Mouse (Mus musculus) kidney, adult 2 months (tissue): ENCODE data around the gene Cpeb1. TPM values are rescaled to one million over a fixed set of nuclear protein-coding genes. Genes with fewer than 3 reads are reported as not detected.

Experiments
- DNase-seq: peaks from one replicate; pipeline ENCODE4 v3.0.0; 2021
- H3K27ac ChIP-seq: fragments of 200-500 bp; 2 replicates; pipeline ENCODE4 v1.5.1; 2012; ENCODE audit warnings: low read depth, low read length, control low read depth, inconsistent platforms; ENCODE audit not compliant: insufficient read depth
- H3K27me3 ChIP-seq: fragments of 200-500 bp; replicated peaks from 2 replicates; pipeline ENCODE4 v1.6.1; 2012; ENCODE audit warnings: mild to moderate bottlenecking, moderate library complexity, low read length, inconsistent platforms; ENCODE audit not compliant: control insufficient read depth, insufficient read depth
- H3K36me3 ChIP-seq: fragments of 200-500 bp; 2 replicates; pipeline ENCODE4 v1.6.1; 2012; ENCODE audit warnings: mild to moderate bottlenecking, moderate library complexity, low read length, inconsistent platforms; ENCODE audit not compliant: control insufficient read depth, insufficient read depth
- H3K4me1 ChIP-seq: fragments of 200-500 bp; 2 replicates; pipeline ENCODE4 v1.6.1; 2011; ENCODE audit warnings: low read length; ENCODE audit not compliant: control insufficient read depth, insufficient read depth
- H3K4me3 ChIP-seq: fragments of 200-500 bp; 2 replicates; pipeline ENCODE4 v1.5.1; 2011; ENCODE audit warnings: mild to moderate bottlenecking, low read depth, low read length, control low read depth; ENCODE audit not compliant: insufficient read depth
- CTCF ChIP-seq: fragments of 200-500 bp; conservative IDR thresholded peaks from 2 replicates; pipeline ENCODE4 v1.5.1; 2011; ENCODE audit warnings: low read depth, mild to moderate bottlenecking, control low read depth, low read length, moderate library complexity, mixed read lengths; ENCODE audit not compliant: insufficient read depth, insufficient read length
- POLR2A ChIP-seq: fragments of 200-500 bp; IDR thresholded peaks from one replicate; pipeline ENCODE4 v1.6.1; 2011; ENCODE audit warnings: low read depth, low read length, control low read depth
- WGBS: fragments of 180-500 bp; shearing (Covaris S2); methylation state at CpG from one replicate; pipeline ENCODE4 v1.1.7; 2018; 5-methylcytosine and 5-hydroxymethylcytosine counted together
- polyA plus RNA-seq: library from polyadenylated mRNA; depleted of rRNA; stranded (reverse); fragments of >200 nt; gene quantifications from 2 replicates; pipeline ENCODE4 v1.2.3, GENCODE M21; 2012

Gene Cpeb1
- polyA plus RNA-seq, 1 experiment, result 13.5 TPM

DNA sequence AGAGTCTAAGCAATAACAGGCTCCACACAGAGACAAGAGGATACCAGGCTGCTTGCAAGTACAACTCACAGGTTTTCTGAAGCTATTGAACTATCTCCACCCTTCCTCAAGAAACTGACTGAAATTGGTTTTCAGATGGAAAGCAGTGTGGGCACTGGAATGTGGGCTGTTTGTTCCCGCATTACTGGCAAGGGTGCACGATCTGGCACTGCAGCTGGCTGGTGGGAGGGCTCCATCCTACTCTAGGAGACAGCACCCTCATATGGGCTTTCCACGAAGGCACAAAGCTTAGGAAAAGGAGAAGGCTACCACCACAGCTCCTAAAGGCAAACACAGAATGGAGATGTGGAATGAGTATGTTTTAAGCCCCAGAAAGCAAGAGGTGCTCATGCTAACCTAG, 85.5 kb downstream of the Cpeb1 start:
- 65% methylated on average over 3 of the region's 3 CpGs for WGBS
- Histone ChIP-seq H3K27ac (no peak overlapping the region), H3K4me3 (no peak overlapping the region), H3K4me1 (peaks cover 3% of the 10 kb centered on the region; the same call in 1 of the 2 replicates), H3K27me3 (no peaks in the 10 kb centered on the region; the same call in 1 of the 2 replicates), H3K36me3 (no peaks in the 10 kb centered on the region)
- no peak for DNase-seq
- TF ChIP-seq POLR2A (no peak), CTCF (no peak)

DNA sequence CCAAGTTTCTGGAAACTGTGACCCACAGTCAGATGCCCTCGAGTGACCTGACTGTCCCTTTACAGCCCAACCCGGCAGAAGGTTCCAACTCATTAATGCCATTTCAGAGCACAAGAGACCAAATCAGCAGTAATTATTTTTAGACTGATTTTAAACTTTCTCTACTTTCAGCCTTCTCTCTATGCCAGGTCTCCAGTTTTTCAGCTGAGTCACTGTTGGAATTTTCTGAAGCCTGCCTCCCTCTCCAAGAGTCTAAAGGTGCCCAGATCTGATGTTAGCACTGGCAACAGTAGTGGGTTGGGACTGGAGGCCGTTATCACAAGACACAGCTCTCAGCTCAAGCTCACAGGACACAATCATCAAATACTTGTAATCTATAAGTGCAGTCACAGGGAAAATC, 87.3 kb downstream of the Cpeb1 start:
- H3K27ac ChIP-seq, result no peak overlapping the region
- no peak for TF ChIP-seq CTCF
- TF ChIP-seq POLR2A, result no peak
- peaks cover 3% of the 10 kb centered on the region; the same call in 1 of the 2 replicates for H3K4me1 ChIP-seq
- DNase-seq, result peak; percentile 15
- H3K27me3 ChIP-seq, result no peaks in the 10 kb centered on the region; the same call in 1 of the 2 replicates
- no peaks in the 10 kb centered on the region for H3K36me3 ChIP-seq
- WGBS, result 40% methylated on average over 3 of the region's 3 CpGs
- H3K4me3 ChIP-seq, result no peak overlapping the region

DNA sequence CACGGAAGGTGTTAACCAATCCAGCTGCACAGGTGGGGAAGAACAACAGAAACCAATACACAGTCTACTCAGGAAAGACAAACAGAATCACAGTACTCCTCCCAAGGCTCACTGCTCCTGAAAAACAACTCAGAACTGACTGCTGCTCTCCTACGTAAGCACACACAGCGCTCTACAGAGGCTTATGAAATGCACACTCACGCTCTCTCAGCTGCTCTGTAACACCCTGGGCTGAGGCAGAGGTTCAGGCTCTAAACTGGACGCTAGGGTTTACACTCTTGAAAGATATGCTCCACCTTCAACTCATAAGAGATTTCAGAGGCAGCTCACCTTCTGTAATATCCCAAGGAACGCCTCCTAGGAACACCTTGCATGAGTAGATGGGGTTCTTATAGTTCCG, 98.3 kb downstream of the Cpeb1 start:
- Histone ChIP-seq H3K27ac (no peak overlapping the region), H3K4me3 (no peak overlapping the region), H3K4me1 (peaks cover 9% of the 10 kb centered on the region), H3K36me3 (no peaks in the 10 kb centered on the region), H3K27me3 (no peaks in the 10 kb centered on the region)
- DNase-seq, result no peak
- TF ChIP-seq CTCF (no peak), POLR2A (no peak)
- WGBS, result 72% methylated on average over 7 of the region's 7 CpGs

DNA sequence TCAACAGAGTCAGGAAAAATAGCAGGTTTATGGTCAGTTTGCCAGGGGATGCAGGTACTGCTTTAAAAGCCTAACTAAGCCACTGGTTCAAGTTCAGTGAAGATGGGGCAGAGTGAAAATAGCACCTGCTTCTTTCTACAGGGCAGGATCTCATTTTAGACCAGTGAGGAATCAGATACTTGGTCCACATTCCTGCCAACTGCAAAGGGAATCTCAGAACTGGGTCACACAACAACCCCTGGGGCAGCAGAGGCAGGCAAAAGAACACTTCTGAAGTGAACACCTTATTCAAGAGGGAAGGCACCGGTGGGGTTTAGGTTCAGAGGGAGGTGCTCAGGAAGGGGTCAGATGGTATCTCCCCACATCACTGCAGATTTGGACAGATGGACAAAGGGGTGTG, 98.9 kb downstream of the Cpeb1 start:
- Histone ChIP-seq H3K4me3 (no peak overlapping the region), H3K4me1 (peaks cover 9% of the 10 kb centered on the region), H3K36me3 (no peaks in the 10 kb centered on the region), H3K27ac (no peak overlapping the region), H3K27me3 (no peaks in the 10 kb centered on the region)
- no peak for DNase-seq
- TF ChIP-seq CTCF (no peak), POLR2A (no peak)
- 72% methylated on average over 1 of the region's 1 CpGs for WGBS

DNA sequence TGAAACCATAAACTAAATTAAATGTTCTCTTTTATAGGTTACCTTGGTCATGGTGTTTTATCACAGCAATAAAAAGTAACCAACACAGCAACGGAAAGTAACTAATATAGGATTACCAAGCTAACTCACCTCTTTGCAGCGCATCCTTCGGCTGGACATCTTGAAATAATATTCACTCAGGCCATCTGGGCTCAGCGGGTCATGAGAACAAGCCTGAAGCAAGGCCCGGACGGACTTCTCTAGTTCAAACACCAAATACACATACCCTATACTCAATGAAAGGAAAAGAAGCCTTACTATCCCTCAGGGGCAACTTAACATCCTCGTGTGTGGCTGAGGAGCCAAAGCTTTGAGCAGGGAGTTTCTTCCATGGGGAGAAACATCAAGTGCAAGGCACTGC, 99.5 kb downstream of the Cpeb1 start:
- 81% methylated on average over 7 of the region's 7 CpGs for WGBS
- no peak for TF ChIP-seq POLR2A
- TF ChIP-seq CTCF, result no peak
- no peak for DNase-seq

DNA sequence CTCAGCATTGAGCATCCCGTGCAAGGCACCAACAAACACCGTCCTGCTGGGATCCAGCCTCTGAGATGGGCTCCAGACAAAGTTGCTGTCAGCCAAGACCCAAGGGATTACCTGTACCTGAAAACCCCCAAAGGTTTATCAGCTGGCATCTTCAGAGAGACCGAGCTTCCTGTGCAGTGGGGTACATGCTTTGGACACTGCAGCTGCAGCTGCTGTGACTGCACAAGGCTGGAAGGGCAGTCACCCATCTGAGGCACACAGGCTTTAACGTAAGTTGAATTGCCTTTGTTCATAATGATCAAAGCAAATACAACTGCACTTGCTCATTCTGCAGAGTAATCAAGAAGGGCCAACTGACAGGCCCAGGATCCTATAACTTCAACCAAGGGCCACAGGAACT, 103.4 kb downstream of the Cpeb1 start:
- DNase-seq, result no peak

More for the DNA sequence above, 99.5 kb downstream of the Cpeb1 start:
- H3K36me3 ChIP-seq, result no peaks in the 10 kb centered on the region
- no peak overlapping the region for H3K4me3 ChIP-seq
- H3K27me3 ChIP-seq, result no peaks in the 10 kb centered on the region
- no peak overlapping the region for H3K27ac ChIP-seq
- peaks cover 9% of the 10 kb centered on the region for H3K4me1 ChIP-seq

DNA sequence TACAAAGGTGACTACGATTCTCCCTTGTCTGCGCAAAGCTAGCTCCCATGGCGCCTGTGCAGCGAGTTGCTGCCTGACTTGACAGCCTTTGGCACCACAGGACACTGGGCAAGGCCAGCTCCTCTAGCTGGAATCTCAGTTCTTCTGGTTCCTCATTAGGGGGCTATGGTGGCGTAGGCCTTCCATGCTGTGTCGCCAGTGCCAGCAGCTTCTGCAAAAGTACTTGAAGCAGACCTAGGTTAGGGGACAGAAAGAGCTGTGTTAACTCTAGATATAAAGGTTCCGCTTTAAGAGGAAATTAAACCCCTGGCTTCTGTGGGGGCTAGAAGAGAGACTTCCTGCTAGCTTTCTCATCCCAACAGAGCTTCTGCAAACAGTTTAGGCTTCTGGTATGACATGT, 107.1 kb downstream of the Cpeb1 start:
- Histone ChIP-seq H3K4me1 (peaks cover 7% of the 10 kb centered on the region; the same call in 1 of the 2 replicates), H3K4me3 (no peak overlapping the region), H3K36me3 (no peaks in the 10 kb centered on the region), H3K27me3 (no peaks in the 10 kb centered on the region), H3K27ac (no peak overlapping the region)
- 71% methylated on average over 7 of the region's 7 CpGs for WGBS
- TF ChIP-seq CTCF (no peak), POLR2A (no peak)
- DNase-seq, result no peak

More for the DNA sequence above, 103.4 kb downstream of the Cpeb1 start:
- no peaks in the 10 kb centered on the region for H3K4me1 ChIP-seq
- no peak overlapping the region for H3K4me3 ChIP-seq
- 85% methylated on average over 4 of the region's 4 CpGs for WGBS
- TF ChIP-seq POLR2A, result no peak
- TF ChIP-seq CTCF, result no peak
- H3K27me3 ChIP-seq, result no peaks in the 10 kb centered on the region
- H3K27ac ChIP-seq, result no peak overlapping the region
- no peaks in the 10 kb centered on the region for H3K36me3 ChIP-seq
